Mouse (Mus musculus): ENCODE measurements at regions not wholly inside any gene's neighbourhood (a gene's known extent, or its start where the extent isn't known, plus 50 kb on each side); places are given as distances from the start of the nearest gene placed in this dataset.

GRCm38 (mm10) chr1:60627786-60628453 lies 61.0 kb upstream of the Raph1 start:
- H3K9me3 ChIP-seq (replicated peaks) = no peaks in the 10 kb centered on the region
- WGBS = 44% methylated on average over 9 of the region's 9 CpGs
- no peaks in the 10 kb centered on the region for H3K36me3 ChIP-seq
- H3K4me3 ChIP-seq = no peak overlapping the region
- H3K4me2 ChIP-seq = no peak overlapping the region
- no peak overlapping the region for H3K27ac ChIP-seq (ENCODE audit: poor library complexity, severe bottlenecking)
- H3K27me3 ChIP-seq (replicated peaks) = no peaks in the 10 kb centered on the region
- 0 out of 2 replicates have a peak, but pooled peaks cover 6% of the 10 kb centered on the region for H3K4me1 ChIP-seq (replicated peaks)
- no peak for ATAC-seq (ENCODE audit: insufficient number of reproducible peaks, low FRiP score)
- H3K9ac ChIP-seq = no peak overlapping the region

- H3K9ac ChIP-seq = no peak overlapping the region
- H3K4me1 ChIP-seq (replicated peaks) = 0 out of 2 replicates have a peak, but pooled peaks cover 6% of the 10 kb centered on the region
- H3K4me3 ChIP-seq = no peak overlapping the region
- no peaks in the 10 kb centered on the region for H3K27me3 ChIP-seq (replicated peaks)
- H3K36me3 ChIP-seq = no peaks in the 10 kb centered on the region
- H3K27ac ChIP-seq (ENCODE audit: poor library complexity, severe bottlenecking) = no peak overlapping the region
- WGBS = 44% methylated on average over 4 of the region's 4 CpGs
- ATAC-seq (ENCODE audit: insufficient number of reproducible peaks, low FRiP score) = no peak
- H3K9me3 ChIP-seq (replicated peaks) = no peaks in the 10 kb centered on the region
- H3K4me2 ChIP-seq = no peak overlapping the region
These were observed 60.5 kb upstream of the Raph1 start for GRCm38 (mm10) chr1:60627367-60627766.

GRCm38 (mm10) chr1:60625698-60626486 lies 59.0 kb upstream of the Raph1 start:
- H3K9me3 ChIP-seq (replicated peaks) = no peaks in the 10 kb centered on the region
- no peak overlapping the region for H3K4me2 ChIP-seq
- H3K4me3 ChIP-seq = no peak overlapping the region
- 86% methylated on average over 17 of the region's 17 CpGs for WGBS
- H3K4me1 ChIP-seq (replicated peaks) = 0 out of 2 replicates have a peak, but pooled peaks cover 6% of the 10 kb centered on the region
- no peak overlapping the region for H3K9ac ChIP-seq
- H3K36me3 ChIP-seq = no peaks in the 10 kb centered on the region
- no peaks in the 10 kb centered on the region for H3K27me3 ChIP-seq (replicated peaks)
- no peak overlapping the region for H3K27ac ChIP-seq (ENCODE audit: poor library complexity, severe bottlenecking)
- no peak for ATAC-seq (ENCODE audit: insufficient number of reproducible peaks, low FRiP score)

GRCm38 (mm10) chr1:60624231-60624630 lies 57.3 kb upstream of the Raph1 start:
- 0 out of 2 replicates have a peak, but pooled peaks cover 6% of the 10 kb centered on the region for H3K4me1 ChIP-seq (replicated peaks)
- no peak for ATAC-seq (ENCODE audit: insufficient number of reproducible peaks, low FRiP score)
- H3K27ac ChIP-seq (ENCODE audit: poor library complexity, severe bottlenecking) = no peak overlapping the region
- H3K27me3 ChIP-seq (replicated peaks) = no peaks in the 10 kb centered on the region
- H3K4me3 ChIP-seq = no peak overlapping the region
- H3K9ac ChIP-seq = no peak overlapping the region
- H3K4me2 ChIP-seq = no peak overlapping the region
- WGBS = 70% methylated on average over 4 of the region's 4 CpGs
- H3K36me3 ChIP-seq = no peaks in the 10 kb centered on the region
- no peaks in the 10 kb centered on the region for H3K9me3 ChIP-seq (replicated peaks)

- H3K27me3 ChIP-seq (replicated peaks) = no peaks in the 10 kb centered on the region
- 72% methylated on average over 3 of the region's 3 CpGs for WGBS
- no peaks in the 10 kb centered on the region for H3K9me3 ChIP-seq (replicated peaks)
- H3K36me3 ChIP-seq = no peaks in the 10 kb centered on the region
- ATAC-seq (ENCODE audit: insufficient number of reproducible peaks, low FRiP score) = no peak
- H3K9ac ChIP-seq = no peak overlapping the region
- H3K4me1 ChIP-seq (replicated peaks) = 0 out of 2 replicates have a peak, but pooled peaks cover 6% of the 10 kb centered on the region
- no peak overlapping the region for H3K4me3 ChIP-seq
- no peak overlapping the region for H3K27ac ChIP-seq (ENCODE audit: poor library complexity, severe bottlenecking)
- no peak overlapping the region for H3K4me2 ChIP-seq
These were observed 56.6 kb upstream of the Raph1 start for GRCm38 (mm10) chr1:60623440-60624016.

- Histone ChIP-seq H3K27me3 (replicated peaks) (no peaks in the 10 kb centered on the region), H3K27ac (ENCODE audit: poor library complexity, severe bottlenecking) (no peak overlapping the region), H3K4me1 (replicated peaks) (0 out of 2 replicates have a peak, but pooled peaks cover 3% of the 10 kb centered on the region), H3K9ac (no peak overlapping the region), H3K4me3 (no peak overlapping the region), H3K36me3 (no peaks in the 10 kb centered on the region), H3K9me3 (replicated peaks) (no peaks in the 10 kb centered on the region), H3K4me2 (no peak overlapping the region)
- no peak for ATAC-seq (ENCODE audit: insufficient number of reproducible peaks, low FRiP score)
- 79% methylated on average over 3 of the region's 3 CpGs for WGBS
These were observed 54.9 kb upstream of the Raph1 start for GRCm38 (mm10) chr1:60621770-60622169.

GRCm38 (mm10) chr1:60621064-60621726 lies 54.3 kb upstream of the Raph1 start:
- no peak overlapping the region for H3K27ac ChIP-seq (ENCODE audit: poor library complexity, severe bottlenecking)
- H3K4me2 ChIP-seq = no peak overlapping the region
- WGBS = 80% methylated on average over 8 of the region's 8 CpGs
- no peaks in the 10 kb centered on the region for H3K36me3 ChIP-seq
- no peak overlapping the region for H3K4me3 ChIP-seq
- H3K9me3 ChIP-seq (replicated peaks) = no peaks in the 10 kb centered on the region
- H3K4me1 ChIP-seq (replicated peaks) = no peaks in the 10 kb centered on the region
- H3K27me3 ChIP-seq (replicated peaks) = no peaks in the 10 kb centered on the region
- ATAC-seq (ENCODE audit: insufficient number of reproducible peaks, low FRiP score) = no peak
- H3K9ac ChIP-seq = no peak overlapping the region

- 70% methylated on average over 1 of the region's 1 CpGs for WGBS
- Histone ChIP-seq H3K9me3 (replicated peaks) (no peaks in the 10 kb centered on the region), H3K9ac (no peak overlapping the region), H3K4me2 (no peak overlapping the region), H3K4me1 (replicated peaks) (peaks cover 3% of the 10 kb centered on the region; the same call in 1 of the 2 replicates), H3K36me3 (no peaks in the 10 kb centered on the region), H3K27ac (ENCODE audit: poor library complexity, severe bottlenecking) (no peak overlapping the region), H3K27me3 (replicated peaks) (no peaks in the 10 kb centered on the region), H3K4me3 (no peak overlapping the region)
- no peak for ATAC-seq (ENCODE audit: insufficient number of reproducible peaks, low FRiP score)
These were observed 51.5 kb upstream of the Raph1 start for GRCm38 (mm10) chr1:60618389-60618788.

GRCm38 (mm10) chr1:60616916-60617315 lies 50.0 kb upstream of the Raph1 start:
- ATAC-seq (ENCODE audit: insufficient number of reproducible peaks, low FRiP score) = no peak
- peaks cover 3% of the 10 kb centered on the region; the same call in 1 of the 2 replicates for H3K4me1 ChIP-seq (replicated peaks)
- H3K36me3 ChIP-seq = no peaks in the 10 kb centered on the region
- no peaks in the 10 kb centered on the region for H3K9me3 ChIP-seq (replicated peaks)
- H3K27ac ChIP-seq (ENCODE audit: poor library complexity, severe bottlenecking) = no peak overlapping the region
- H3K4me3 ChIP-seq = no peak overlapping the region
- no peak overlapping the region for H3K9ac ChIP-seq
- WGBS = 53% methylated on average over 2 of the region's 2 CpGs
- H3K27me3 ChIP-seq (replicated peaks) = no peaks in the 10 kb centered on the region
- no peak overlapping the region for H3K4me2 ChIP-seq

Data from heart, embryonic 12.5 days (tissue).